Mouse (Mus musculus): ENCODE measurements around the gene Acnat2.
"Not testable (repeated sequence)": the region's sequence is repeated elsewhere in the genome, so short reads cannot be mapped to it uniquely, and the experiment has no call there.

Acnat2 gene

DNA sequence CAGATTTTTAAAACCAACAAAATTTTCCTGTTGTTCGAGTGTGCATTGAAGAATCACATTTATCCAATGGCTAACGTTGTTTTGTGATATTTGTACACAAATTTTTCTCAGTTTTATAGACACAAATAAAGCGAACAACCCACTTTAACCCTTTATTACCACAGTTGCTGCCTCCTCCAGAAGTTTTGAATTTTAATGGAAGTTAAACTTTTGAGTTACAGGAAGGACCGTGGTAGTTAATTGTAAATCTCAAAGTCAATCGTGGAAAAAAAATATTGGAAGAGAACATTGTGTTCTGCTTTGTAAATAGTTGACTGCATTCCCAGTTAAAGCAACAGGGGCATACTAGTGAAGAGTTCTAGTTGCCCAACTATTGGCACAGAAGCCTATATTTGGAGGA is at the start of gene Acnat2:
TSS of gene Acnat2 (minus strand) at position 195 of the 400 bp plus-strand sequence.
- not testable (repeated sequence) for DNase-seq

DNA sequence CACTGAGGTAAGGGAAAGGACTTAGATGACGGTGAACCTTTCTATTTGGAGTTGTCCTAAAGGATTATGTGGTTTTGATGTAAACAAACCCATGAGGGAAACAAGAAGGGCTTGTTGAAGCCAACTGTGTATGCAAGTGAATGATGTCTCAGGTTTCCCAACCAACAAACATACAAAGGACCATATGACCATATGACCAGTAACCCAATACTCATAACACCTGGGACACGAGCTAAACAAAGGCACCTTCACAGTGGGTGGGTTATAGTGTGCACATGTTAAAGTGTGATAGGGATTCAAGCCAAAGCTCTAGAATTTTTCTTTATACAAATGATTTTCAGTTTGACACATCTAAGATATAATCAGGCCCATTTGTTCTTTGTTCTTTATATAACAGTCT is 48.2 kb upstream of the Acnat2 start:
- no peak for DNase-seq

DNA sequence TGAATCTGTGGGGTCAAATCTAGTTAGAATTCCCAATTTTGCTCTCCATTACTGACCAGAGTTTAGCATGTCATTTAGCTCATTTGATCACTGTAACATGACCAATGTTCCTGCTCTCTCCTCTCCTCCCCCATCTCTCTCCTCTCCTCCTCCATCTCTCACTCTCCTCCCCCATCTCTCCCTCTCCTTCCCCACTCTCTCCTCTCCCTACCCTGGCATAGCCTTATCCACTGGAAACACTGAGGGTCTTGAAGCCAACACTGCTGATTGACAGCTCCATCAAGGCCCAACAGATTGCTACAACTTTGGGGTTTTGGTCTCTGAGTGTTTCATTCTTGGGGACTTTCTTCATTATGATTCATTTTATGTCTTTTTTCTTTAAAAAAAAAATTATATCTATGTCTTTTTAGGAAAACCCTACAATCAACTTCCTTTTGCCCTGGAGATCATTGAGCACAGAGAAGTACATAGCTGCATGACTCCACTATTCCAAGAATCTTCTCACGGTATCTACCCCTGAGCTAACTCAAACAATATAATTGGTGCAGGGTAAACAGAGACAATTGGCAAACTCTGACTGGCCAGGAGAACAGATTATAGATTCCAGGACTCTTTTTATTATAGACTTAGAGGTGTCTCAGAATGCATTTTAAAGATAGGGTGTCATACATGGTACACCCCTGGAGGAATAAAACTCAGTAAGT is 44.0 kb upstream of the Acnat2 start:
- no peak for DNase-seq

DNA sequence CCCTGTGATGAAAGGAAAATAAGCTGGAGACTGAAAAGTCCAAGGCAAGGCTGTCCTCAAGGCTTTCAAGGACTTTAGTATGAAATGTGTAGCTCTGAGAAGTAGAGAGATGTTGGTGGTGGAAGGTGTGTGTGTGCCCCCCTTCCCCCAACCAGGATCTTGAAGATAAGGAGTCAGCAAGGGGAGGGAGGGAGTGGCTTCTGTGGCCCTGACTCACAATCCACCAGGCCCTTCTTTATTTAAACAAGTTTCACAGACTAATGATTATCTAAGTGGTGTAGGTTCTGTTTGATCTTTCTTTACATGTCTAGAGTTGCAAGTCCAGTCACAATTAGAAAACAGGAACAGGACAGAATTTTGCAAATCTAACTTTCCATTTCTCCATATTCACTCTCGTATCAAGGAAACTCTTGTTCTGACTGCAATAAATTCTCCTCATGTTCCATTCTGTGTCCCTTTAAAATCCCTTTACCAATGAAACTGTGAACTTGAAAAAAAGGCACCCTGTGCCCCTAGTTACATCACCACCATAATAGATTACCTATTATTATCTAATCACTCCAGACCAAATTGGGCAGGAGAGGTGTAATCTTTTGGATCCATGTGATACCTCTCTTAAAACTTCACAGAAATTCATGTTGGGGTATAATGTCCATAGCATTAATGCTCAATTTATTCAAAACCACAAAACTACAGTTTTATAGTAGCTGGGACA is 43.3 kb upstream of the Acnat2 start:
- not testable (repeated sequence) for DNase-seq

DNA sequence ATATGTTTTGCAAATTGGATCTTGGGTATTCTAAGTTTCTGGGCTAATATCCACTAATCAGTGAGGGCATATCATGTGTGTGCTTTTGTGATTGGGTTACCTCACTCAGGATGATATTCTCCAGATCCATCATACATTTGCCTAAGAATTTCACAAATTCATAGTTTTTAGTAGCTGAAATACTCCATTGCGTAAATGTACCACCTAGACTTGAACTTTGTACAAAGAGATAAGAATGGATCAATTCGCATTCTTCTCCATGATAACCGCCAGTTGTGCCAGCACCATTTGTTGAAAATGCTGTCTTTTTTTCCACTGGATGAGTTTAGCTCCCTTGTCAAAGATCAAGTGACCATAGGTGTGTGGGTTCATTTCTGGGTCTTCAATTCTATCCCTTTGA is 29.0 kb upstream of the Acnat2 start:
- DNase-seq: not testable (repeated sequence)

DNA sequence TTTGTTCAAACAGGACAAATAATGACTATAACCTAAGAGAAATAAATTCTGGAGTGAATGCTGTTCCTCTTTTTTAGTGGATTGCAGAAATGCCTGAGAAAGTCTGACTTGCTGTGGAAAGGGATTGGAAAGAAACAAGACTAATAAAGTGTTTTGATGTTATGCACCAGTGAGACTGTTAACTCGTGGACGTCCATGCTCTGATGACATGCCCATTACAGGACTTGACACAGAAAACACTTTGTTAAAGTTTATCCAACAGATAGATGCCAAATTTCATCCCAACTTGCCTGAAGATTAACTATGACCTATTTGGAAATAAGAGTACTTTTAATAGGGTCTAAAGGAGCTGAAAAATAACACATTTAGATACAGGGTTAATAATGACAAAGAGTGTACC is 2.2 kb upstream of the Acnat2 start:
- not testable (repeated sequence) for DNase-seq

DNA sequence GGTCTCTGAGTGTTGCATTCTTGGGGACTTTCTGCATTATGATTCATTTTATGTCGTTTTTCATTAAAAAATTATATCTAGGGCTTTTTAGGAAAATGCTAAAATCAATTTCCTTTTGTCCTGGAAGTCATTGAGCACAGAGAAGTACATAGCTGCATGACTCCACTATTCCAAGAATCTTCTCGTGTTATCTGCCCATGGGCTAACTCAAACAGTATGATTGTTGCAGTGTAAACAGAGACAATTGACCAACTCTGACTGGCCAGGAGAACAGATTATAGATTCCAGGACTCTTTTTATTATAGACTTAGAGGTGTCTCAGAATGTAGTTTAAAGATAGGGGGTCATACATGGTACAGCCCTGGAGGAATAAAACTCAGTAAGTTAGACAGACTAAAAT is 21.1 kb downstream of the Acnat2 start:
- DNase-seq: no peak

DNA sequence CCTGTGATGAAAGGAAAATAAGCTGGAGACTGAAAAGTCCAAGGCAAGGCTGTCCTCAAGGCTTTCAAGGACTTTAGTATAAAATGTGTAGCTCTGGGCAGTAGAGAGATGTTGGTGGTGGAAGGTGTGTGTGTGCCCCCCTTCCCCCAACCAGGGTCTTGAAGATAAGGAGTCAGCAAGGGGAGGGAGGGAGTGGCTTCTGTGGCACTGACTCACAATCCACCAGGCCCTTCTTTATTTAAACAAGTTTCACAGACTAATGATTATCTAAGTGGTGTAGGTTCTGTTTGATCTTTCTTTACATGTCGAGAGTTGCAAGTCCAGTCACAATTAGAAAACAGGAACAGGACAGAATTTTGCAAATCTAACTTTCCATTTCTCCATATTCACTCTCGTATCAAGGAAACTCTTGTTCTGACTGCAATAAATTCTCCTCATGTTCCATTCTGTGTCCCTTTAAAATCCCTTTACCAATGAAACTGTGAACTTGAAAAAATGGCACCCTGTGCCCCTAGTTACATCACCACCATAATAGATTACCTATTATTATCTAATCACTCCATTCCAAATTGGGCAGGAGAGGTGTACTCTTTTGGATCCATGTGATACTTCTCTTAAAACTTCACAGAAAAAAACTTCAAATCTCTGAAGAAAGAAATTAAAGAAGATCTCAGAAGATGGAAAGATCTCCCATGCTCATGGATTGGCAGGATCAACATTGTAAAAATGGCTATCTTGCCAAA is 24.2 kb downstream of the Acnat2 start:
- DNase-seq: not testable (repeated sequence)

DNA sequence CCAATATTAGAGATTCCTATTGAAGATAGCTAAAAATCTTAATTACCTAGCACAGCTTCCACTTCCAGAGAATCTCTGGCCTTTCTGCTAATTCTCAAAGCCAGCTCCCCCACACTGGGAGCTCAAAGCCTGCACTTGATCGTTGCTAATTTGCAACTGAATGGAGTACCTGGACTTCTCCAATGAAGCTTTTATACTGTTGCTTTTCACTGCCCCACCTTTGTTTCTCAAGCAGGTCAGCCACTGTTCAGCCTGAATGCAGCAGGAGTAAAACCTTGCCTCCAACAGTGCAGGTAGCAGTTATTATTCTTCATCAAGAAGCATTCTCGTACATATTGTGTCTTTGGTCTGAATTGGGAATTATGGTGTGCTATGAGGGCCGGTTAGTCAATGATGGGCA is 39.9 kb downstream of the Acnat2 start:
- DNase-seq: not testable (repeated sequence)

DNA sequence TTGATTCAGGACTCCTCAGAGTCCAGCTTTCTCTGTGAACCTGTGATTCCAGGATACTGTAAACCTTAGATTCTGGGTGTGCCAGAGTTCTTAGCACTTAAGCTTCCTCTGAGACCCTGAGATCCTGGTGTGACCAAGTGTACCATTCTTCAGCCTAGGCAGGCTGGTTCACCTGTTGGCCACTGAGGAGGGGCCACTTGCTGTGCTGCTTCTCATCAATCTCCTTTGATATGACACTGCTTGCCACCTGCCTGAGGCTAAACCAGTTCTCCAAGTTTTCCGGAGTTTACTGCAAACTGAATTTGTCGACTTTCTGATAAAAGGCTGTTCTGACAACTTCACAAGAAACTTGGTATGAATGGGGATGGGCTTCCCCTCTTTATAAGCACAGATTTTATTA is 50.9 kb downstream of the Acnat2 start:
- DNase-seq: no peak

DNA sequence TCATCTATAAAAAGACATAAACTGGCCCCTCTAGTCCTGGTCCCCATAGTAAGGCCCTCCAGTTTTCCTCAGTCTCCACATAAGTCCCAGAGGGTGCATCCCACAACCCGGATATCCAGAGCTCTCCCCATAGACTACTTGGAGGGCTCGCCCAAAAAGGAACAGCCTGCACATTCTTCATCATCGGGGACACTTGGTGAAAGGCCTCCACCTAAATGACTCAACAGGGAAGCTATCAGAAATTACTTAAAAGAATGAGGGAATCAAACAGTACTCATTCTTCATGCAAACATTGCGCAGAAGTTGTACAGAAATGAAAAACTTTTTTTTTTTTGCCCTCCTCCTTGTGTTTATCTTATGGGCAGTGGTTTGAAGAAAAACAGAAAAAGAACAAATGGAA is 57.5 kb downstream of the Acnat2 start:
- no peak for DNase-seq

DNA sequence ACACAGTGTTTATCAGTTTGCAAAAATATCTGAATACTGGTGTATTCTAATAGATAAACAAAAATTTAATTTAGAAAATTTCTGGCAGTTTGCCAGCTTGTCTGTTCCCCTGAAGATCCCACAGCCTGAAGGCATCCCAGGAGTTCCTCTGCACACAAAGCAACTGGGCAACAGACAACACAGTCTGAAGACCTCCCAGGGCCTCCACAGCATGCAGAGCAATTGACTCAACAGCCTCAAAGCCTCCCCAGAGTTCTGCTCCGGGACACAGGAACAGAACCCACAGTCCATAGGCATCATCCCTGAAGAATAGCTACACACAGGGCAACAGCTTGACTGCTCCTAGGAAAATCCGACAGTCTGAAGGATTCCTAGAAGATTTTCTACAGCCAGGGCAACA is 59.3 kb downstream of the Acnat2 start:
- DNase-seq: no peak

DNA sequence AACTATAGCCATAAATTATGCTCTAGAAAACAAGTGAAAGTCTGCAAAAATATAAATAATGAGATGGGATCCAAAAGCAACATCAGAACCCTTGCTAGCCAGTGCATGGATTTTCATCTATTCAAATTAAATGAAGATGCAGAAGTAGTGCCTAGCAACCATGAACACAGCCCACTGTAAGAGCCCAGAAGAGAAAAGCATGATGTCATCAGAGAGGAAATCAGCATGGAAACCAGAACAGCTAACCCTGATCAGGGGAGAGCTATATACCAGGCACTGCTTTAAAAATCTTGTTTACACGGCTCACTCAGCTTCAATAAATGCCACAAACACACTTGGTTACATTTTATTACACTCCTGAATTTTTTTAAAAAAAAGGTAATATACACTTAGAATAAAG is 60.0 kb downstream of the Acnat2 start:
- not testable (repeated sequence) for DNase-seq

DNA sequence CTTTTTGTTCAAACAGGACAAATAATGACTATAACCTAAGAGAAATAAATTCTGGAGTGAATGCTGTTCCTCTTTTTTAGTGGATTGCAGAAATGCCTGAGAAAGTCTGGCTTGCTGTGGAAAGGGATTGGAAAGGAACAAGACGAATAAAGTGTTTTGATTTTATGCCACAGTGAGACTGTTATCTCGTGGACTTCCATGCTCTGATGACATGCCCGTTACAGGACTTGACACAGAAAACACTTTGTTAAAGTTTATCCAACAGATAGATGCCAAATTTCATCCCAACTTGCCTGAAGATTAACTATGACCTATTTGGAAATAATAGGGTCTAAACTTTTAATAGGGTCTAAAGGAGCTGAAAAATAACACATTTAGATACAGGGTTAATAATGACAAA is 67.9 kb downstream of the Acnat2 start:
- DNase-seq: not testable (repeated sequence)

DNA sequence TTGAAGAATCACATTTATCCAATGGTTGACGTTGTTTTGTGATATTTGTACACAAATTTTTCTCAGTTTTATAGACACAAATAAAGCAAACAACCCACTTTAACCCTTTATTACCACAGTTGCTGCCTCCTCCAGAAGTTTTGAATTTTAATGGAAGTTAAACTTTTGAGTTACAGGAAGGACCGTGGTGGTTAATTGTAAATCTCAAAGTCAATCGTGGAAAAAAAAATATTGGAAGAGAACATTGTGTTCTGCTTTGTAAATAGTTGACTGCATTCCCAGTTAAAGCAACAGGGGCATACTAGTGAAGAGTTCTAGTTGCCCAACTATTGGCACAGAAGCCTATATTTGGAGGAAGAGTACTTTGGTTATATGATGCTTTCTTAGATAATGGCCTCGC is 70.0 kb downstream of the Acnat2 start:
- DNase-seq: not testable (repeated sequence)

Data from cerebellum, adult 9-10 months (tissue).